Mouse (Mus musculus) kidney, postnatal 4 days (tissue): ENCODE data around the gene Zfp972.
A peak's percentile ranks its signal among the peaks of the same experiment; 100 is the strongest.
"Not testable (repeated sequence)": the region's sequence is repeated elsewhere in the genome, so short reads cannot be mapped to it uniquely, and the experiment has no call there.

Source experiments
- DNase-seq, 2 experiments: peaks; one replicate each; pipeline ENCODE4 v3.0.0; 2021; ENCODE audit warnings: mixed read lengths in 2 of 2

Zfp972 gene

GRCm38 (mm10) chr2:177925563-177926103, at the start of gene Zfp972:
TSS of gene Zfp972 (minus strand) at chr2:177925613.
- DNase-seq, result not testable (repeated sequence)

DNA sequence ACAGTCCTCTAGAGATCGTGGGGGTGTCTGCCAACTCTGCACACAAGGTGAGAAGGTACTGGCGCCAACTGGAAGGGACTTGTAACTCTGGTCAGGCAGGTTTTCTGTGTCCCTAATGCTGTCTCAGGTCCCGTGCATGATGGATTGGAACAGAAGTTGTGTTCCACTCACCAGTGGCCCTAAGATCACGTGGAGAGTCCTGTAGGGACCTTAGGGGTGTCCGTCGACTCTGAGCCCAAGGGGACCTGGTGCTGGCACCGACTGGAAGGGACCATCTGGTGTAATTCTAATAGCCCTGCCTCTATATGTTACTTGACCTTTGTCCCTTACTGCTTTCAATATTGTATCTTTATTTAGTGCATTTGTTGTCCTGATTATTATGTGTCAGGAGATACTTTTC, 49.4 kb upstream of the Zfp972 start:
- DNase-seq, result not testable (repeated sequence)

DNA sequence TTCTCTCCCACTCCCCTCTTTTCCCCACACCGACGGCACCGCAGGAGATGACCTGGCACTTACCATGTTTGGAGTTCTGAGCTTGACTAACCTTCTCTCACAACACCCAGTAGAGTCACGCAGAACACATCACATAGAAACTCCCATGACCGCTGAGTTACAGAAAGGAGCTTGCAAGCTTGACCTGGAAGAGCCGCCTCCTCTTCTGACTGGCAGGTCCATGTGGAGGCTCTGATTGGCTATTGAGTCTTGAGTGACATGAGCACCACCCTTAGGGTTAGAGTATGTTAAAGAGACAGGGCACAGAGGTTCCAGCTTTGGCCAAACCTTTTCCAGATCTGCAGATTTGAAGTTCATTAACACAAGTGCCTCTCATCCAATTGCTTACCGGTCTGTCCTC, 31.7 kb upstream of the Zfp972 start, which contains the start of gene Gm14326:
Gene Gm14326 (minus strand): TSS at position 153 of the 400 bp plus-strand sequence.
- peak; percentile 72 to 80 for DNase-seq

GRCm38 (mm10) chr2:177956734-177957133, 31.3 kb upstream of the Zfp972 start:
- peak; percentile 38 to 60 for DNase-seq

GRCm38 (mm10) chr2:177903276-177903675, 22.1 kb downstream of the Zfp972 start:
- DNase-seq, result not testable (repeated sequence)

- not testable (repeated sequence) for DNase-seq
These were observed 27.2 kb downstream of the Zfp972 start for GRCm38 (mm10) chr2:177898171-177898570.

DNA sequence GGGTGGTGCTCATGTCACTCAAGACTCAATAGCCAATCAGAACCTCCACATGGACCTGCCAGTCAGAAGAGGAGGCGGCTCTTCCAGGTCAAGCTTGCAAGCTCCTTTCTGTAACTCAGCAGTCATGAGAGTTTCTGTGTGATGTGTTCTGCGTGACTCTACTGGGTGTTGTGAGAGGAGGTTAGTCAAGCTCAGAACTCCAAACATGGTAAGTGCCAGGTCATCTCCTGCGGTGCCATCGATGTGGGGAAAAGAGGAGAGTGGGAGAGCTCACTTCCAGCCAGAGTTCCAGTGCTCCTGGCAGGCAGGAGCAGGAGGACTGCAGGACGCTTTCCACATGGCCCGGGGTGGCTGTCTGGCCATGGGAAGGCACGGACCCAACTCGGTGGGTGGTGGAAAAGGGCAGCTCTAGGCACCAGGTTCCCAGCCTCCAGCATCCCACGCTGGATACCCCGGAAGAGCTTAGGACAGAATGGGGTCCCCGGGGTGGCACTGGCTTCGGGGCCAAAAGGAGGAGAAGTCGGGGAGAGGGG, 28.3 kb downstream of the Zfp972 start, which contains the start of gene Gm14327:
Gene Gm14327 (plus strand): TSS at position 51 of the 533 bp plus-strand sequence.
- DNase-seq, result not testable (repeated sequence)

GRCm38 (mm10) chr2:177887743-177888142, 37.7 kb downstream of the Zfp972 start:
- DNase-seq, result not testable (repeated sequence)

DNA sequence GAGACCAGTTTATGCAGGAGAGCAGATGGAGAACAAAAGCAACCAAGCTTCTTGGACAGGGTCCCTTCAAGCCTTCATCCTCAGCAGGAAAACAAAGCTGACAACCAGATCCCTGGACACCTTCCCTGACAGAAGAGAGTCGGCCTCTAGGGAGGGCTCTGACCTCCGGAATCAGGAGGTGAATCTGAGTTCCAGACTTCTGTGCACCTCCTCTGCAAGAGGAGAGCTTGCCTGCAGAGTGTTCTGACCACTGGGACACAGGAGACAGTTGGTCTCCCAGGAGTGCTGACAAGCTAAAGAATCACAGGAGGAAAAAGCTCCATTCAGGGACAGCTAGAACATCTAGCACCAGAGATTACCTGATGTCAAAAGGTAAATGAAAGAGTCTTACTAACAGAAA, 63.2 kb downstream of the Zfp972 start:
- not testable (repeated sequence) for DNase-seq
